Mouse (Mus musculus): ENCODE measurements around the gene Tube1. TPM values are rescaled to one million over a fixed set of nuclear protein-coding genes. Genes with fewer than 3 reads are reported as not detected.

Gene Tube1
- polyA plus RNA-seq, 1 experiment from 2014 or later: 11.1 TPM

Other genes starting within 250 kb of the Tube1 start
- 13.2 and 14.2 TPM in 2 replicates for gene Lama4, start 168.5 kb upstream of the Tube1 start, polyA plus RNA-seq (2015; fragmentation: Nextera tagmentation; extraction: Ambion mirVana)
- gene Fam229b, start 62 bp upstream of the Tube1 start, polyA plus RNA-seq (2015; fragmentation: Nextera tagmentation; extraction: Ambion mirVana): 26.0 and 29.4 TPM in 2 replicates
- 0.13 and 0.52 TPM in 2 replicates for gene Ccn6, start 29.8 kb downstream of the Tube1 start, polyA plus RNA-seq (2015; fragmentation: Nextera tagmentation; extraction: Ambion mirVana)
- gene Fyn, start 234.9 kb downstream of the Tube1 start, polyA plus RNA-seq (2015; fragmentation: Nextera tagmentation; extraction: Ambion mirVana): 75.6 and 79.3 TPM in 2 replicates

All from forebrain, embryonic 15.5 days (tissue).